Mouse (Mus musculus) left cerebral cortex, adult 2 months (tissue): Measurements from ENCODE around the gene Nwd1. TPM values are rescaled to one million over a fixed set of nuclear protein-coding genes. Genes with fewer than 3 reads are reported as not detected.
A peak's percentile ranks its signal among the peaks of the same experiment; 100 is the strongest.

Source experiments
- DNase-seq, 2 experiments: peaks; one replicate each; pipeline ENCODE4 v3.0.0; 2021 to 2022; ENCODE audit warnings: low spot score in 2 of 2, mixed read lengths in 1 of 2; ENCODE audit errors: extremely low spot score in 1 of 2
- H3K27ac ChIP-seq: fragments of 200-600 bp; 2 replicates; pipeline ENCODE4 v1.8.1; 2022
- H3K4me3 ChIP-seq: fragments of 200-600 bp; 2 replicates; pipeline ENCODE4 v1.8.1; 2022
- CTCF ChIP-seq: fragments of 200-600 bp; IDR thresholded peaks from 2 replicates; pipeline ENCODE4 v1.8.1; 2022; ENCODE audit warnings: antibody characterized with exemption, mild to moderate bottlenecking, moderate library complexity
- intact Hi-C: fragments of 180-260 bp; cut with DNase I; formaldehyde crosslinking; loops from one replicate; pipeline ENCODE4 v1.15.1; 2025
- long read RNA-seq, 2 experiments: library from polyadenylated mRNA; stranded (forward); transcript quantifications; one replicate each; pipeline ENCODE4 v2.0.0; 2021; ENCODE audit warnings: borderline mapping rate in 2 of 2
- total RNA-seq, 2 experiments: library from RNA; stranded (reverse); gene quantifications; 2 replicates each; pipeline ENCODE4 v1.2.3; 2021

The Nwd1 gene
- 10 to 100 TPM; 46.1 to 46.9 TPM for total RNA-seq
- long read RNA-seq, experiment 1, full-length matches to known transcripts, result 11 of 31 reads
- long read RNA-seq, experiment 1, partial matches to known transcripts, result 9 of 31 reads
- long read RNA-seq, experiment 1, other reads (novel, unspliced or antisense), result 11 of 31 reads
- long read RNA-seq, experiment 2, full-length matches to known transcripts, result 8 of 25 reads
- long read RNA-seq, experiment 2, partial matches to known transcripts, result 1 of 25 reads
- long read RNA-seq, experiment 2, other reads (novel, unspliced or antisense), result 16 of 25 reads

DNA sequence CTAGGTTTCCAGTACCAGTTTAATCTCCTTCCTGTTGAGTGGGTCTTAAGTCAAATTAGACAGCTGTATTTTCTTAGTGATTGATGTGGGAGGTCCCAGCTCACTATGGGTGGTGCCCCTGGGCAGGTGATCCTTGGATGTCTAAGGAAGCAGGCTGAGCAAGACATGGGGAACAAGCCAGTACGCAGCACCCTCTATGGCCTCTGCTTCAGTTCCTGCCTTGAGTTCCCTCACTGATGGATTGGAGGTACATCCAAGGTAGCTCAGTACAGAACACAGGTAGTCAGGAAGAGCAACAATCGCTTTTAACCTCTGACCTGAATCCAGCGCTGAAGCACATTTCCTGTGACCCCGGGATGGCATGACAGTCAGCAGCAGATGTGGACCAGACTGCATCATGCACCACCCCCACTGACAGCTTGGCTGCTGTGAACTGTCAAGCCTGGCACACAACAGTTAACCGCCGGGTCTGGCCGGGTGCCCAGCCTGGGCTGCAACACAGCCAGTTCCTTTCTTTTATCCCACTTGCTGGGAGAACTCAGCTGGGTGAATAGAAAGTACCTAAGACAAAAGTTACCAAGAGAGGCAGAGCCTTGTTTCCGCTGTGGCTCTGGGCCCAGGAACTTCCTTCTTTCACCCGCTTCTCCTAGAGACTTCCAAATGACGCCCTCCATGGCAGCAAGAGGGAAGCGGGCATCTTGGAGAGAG, at the start of gene Nwd1:
Gene Nwd1 (plus strand): TSS at position 652 of the 708 bp plus-strand sequence.
- peak within 1 kb of the TSS; percentile 32 for H3K4me3 ChIP-seq
- H3K27ac ChIP-seq, result peak within 1 kb of the TSS; percentile 85
- intact Hi-C loops, result no loop called here
- DNase-seq, result peak; percentile 81 to 84
- no peak for TF ChIP-seq CTCF

- no peak for TF ChIP-seq CTCF
- Histone ChIP-seq H3K27ac (no peak overlapping the region), H3K4me3 (no peak overlapping the region)
- no peak for DNase-seq
- intact Hi-C loops, result no loop called here
These were observed 3.6 kb upstream of the Nwd1 start for GRCm38 (mm10) chr8:72642885-72643284.

- H3K27ac ChIP-seq, result no peak overlapping the region
- intact Hi-C loops, result no loop called here
- TF ChIP-seq CTCF, result peak; percentile 64
- DNase-seq, result peak; percentile 56 to 59
- no peak overlapping the region for H3K4me3 ChIP-seq
These were observed 1.9 kb upstream of the Nwd1 start for GRCm38 (mm10) chr8:72644601-72645000.

- no peak for DNase-seq
- no peak for TF ChIP-seq CTCF
- intact Hi-C loops, result no loop called here
- peak overlapping the region; percentile 32 for H3K4me3 ChIP-seq
- peak overlapping the region; percentile 85 for H3K27ac ChIP-seq
These were observed 245 bp downstream of the Nwd1 start for GRCm38 (mm10) chr8:72646768-72647143.

DNA sequence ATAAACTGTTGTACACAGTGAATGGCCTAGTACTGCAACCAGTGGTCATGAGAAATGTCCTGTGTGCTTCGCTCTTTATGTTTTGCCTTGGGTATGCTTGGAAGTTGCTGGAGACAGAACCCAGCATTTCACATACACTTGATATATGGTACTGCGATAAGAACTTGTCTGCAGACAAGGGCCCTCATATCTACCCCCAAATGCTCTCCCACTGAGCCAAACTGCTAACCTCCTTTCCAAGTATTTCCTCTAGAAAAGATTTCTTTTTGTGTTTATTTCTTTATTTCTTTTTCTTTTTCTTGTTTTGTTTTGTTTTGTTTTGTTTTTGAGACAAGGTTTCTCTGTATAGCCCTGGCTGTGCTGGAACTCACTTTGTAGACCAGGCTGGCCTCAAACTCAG, 4.2 kb downstream of the Nwd1 start:
- Histone ChIP-seq H3K27ac (no peak overlapping the region), H3K4me3 (no peak overlapping the region)
- intact Hi-C loops, result no loop called here
- no peak for TF ChIP-seq CTCF
- DNase-seq, result no peak

DNA sequence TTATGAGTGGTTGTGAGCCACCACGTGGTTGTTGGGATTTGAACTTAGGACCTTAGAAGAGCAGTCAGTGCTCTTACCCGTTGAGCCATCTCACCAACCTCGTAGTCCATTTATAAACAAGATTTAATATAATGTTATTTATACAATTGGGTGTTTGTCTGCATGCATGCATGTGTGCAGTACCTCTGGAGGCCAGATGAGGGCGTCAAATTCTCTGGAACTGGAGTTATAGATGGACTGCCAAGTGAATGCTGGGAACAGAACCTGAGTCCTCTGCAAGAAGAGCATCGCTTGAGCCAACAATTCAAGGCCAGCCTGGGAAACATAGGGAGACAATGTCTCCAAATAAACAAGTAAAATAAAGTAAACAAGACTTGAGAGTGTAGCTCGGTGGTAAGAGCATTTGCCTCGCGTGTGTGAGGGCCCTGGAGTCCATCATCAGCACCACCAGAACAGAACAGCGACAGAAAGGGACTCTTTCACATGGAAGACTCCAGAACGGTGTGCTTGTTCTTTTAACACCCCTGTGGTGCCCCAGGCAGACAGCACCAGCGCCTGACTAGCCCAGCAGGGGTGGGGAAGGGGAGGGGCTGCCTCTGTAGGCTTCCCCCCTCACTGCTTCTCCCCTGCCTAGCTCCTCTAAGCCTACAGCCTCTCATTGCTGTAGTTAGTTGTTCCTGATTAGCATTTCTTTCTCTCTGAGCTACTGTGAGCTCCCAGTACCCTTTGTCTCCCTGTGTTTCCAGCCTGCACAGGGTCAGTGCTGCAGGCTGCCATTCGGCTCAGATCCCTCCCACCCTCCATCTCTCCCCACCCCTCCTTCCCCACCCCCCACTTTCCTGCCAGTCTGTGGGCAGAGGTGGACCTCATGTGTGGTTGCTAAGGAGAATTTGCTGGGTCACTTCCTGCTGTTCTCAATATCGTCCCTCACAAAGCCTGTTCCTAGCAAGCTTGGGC, 8.3 kb downstream of the Nwd1 start:
- peak; percentile 30 for TF ChIP-seq CTCF
- peak; percentile 27 to 44 for DNase-seq
- Histone ChIP-seq H3K4me3 (no peak overlapping the region), H3K27ac (peak overlapping the region; percentile 81)
- intact Hi-C loops, result no loop called here

DNA sequence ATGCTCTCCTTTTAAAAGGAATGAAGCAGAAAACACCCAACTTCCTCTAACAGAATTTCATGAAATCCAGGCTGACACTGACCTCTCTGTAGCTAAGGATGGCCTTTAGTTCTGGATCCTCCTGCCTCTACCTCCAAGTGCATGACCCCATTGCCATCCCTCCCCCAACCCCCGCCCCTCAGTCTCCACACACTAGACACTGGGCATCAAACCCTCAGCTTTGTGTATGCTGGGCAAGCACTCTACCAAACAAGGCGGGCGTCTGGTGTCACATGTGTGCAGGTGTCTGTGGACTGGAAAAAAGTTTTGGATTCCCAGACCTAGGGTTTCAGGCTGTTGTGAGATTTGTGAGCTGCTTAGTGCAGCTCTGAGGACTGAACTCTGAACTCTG, 9.0 kb downstream of the Nwd1 start:
- Histone ChIP-seq H3K4me3 (no peak overlapping the region), H3K27ac (peak overlapping the region; percentile 81; the same call in 1 of the 2 replicates)
- intact Hi-C loops, result no loop called here
- DNase-seq, result no peak
- no peak for TF ChIP-seq CTCF

DNA sequence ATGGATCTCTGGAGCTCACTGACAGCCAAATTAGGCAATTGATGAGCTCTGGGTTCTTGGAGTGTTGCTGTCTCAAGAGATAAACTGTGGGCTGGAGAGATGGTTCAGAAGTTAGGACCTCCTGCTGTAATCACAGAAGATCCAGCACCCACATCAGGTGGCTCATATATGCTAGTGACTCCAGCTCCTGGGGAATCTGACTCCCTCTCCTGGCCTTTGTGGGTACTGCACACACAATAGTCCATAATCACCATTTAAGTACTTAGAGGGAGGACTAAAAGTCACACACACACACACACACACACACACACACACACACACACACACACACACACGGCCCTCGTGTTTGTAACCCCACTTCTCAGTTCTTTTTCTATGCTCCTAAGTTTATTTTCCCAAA, 13.5 kb downstream of the Nwd1 start:
- TF ChIP-seq CTCF, result peak; percentile 9; the same call in 1 of the 2 replicates
- H3K27ac ChIP-seq, result no peak overlapping the region
- no peak overlapping the region for H3K4me3 ChIP-seq
- intact Hi-C loops, result no loop called here
- no peak for DNase-seq

DNA sequence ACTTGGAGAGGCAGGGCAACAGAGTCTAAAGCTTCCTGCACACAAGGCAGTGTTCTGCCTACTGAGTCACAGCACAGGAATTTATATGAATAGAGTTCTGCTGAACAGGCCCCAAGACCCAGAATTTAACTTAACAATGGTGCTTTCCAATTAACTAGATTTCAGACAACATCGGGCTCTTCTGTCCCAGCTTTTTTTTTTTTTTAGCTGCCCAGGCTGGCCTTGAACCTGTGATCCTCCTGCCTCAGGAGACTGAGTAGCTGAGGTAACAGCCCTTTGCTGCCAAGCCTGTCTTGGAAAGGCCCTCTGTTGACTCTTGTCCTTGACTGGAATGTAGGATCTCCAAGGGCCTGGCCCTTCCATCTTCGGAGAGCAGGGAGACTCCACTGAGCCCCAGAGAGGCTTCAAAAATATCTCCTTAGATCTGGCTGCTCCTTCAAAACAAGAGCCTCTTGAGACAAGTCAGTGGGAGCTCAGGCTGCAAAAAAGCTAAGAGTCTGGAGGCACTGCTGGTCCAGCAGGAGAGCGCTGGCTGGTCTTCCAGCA, 17.7 kb downstream of the Nwd1 start:
- Histone ChIP-seq H3K27ac (no peak overlapping the region), H3K4me3 (no peak overlapping the region)
- no peak for DNase-seq
- no peak for TF ChIP-seq CTCF
- intact Hi-C loops, result no loop called here

DNA sequence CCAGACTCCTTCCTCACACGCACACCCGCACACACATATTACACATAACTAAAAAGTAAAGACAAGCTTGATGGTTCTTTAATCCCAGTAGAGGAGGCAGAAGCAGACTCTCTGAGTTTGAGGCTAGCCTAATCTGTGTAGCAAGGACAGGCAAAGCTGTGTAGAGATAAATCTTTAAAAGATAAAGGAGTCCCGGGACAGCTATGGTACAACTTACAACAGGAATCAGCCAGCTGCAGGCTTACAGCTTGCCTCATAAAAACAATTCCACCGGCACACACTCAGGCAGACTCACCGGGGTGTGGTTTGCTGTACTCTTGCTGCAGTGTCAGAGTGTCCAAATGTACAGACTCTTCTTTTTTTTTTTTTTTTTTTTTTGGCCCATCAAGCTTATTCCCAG, 18.2 kb downstream of the Nwd1 start:
- Histone ChIP-seq H3K27ac (no peak overlapping the region), H3K4me3 (no peak overlapping the region)
- DNase-seq, result no peak
- TF ChIP-seq CTCF, result no peak
- intact Hi-C loops, result no loop called here

GRCm38 (mm10) chr8:72665405-72665804, 18.9 kb downstream of the Nwd1 start:
- H3K27ac ChIP-seq, result no peak overlapping the region
- TF ChIP-seq CTCF, result no peak
- no peak for DNase-seq
- H3K4me3 ChIP-seq, result no peak overlapping the region
- intact Hi-C loops, result no loop called here
